Mouse (Mus musculus) WW6 (cell line): ENCODE data around the gene Scarb1.

Experiments
- DNase-seq: peaks from one replicate; pipeline ENCODE4 v3.0.0-alpha.2; 2013; ENCODE audit warnings: low read depth, low spot score

Scarb1 gene

GRCm38 (mm10) chr5:125364851-125365429 lies 24.0 kb upstream of the Scarb1 start:
- no peak for DNase-seq

- DNase-seq = no peak
Observed at GRCm38 (mm10) chr5:125363894-125364293, 23.0 kb upstream of the Scarb1 start.

- no peak for DNase-seq
Observed at GRCm38 (mm10) chr5:125360981-125361510, 20.2 kb upstream of the Scarb1 start.

- no peak for DNase-seq
Observed at GRCm38 (mm10) chr5:125360566-125360965, 19.7 kb upstream of the Scarb1 start.

- no peak for DNase-seq
Observed at GRCm38 (mm10) chr5:125358270-125358608, 17.3 kb upstream of the Scarb1 start.

- no peak for DNase-seq
Observed at GRCm38 (mm10) chr5:125357543-125358269, 16.8 kb upstream of the Scarb1 start.

GRCm38 (mm10) chr5:125355650-125356049 lies 14.8 kb upstream of the Scarb1 start:
- no peak for DNase-seq

GRCm38 (mm10) chr5:125354885-125355492 lies 14.1 kb upstream of the Scarb1 start:
- DNase-seq = no peak

- no peak for DNase-seq
Observed at GRCm38 (mm10) chr5:125352781-125353294, 11.9 kb upstream of the Scarb1 start.

GRCm38 (mm10) chr5:125351939-125352338 lies 11.0 kb upstream of the Scarb1 start:
- DNase-seq = no peak

- no peak for DNase-seq
Observed at GRCm38 (mm10) chr5:125351057-125351456, 10.2 kb upstream of the Scarb1 start.

GRCm38 (mm10) chr5:125349391-125349790 lies 8.5 kb upstream of the Scarb1 start:
- DNase-seq = no peak

- no peak for DNase-seq
Observed at GRCm38 (mm10) chr5:125348487-125348886, 7.6 kb upstream of the Scarb1 start.

- DNase-seq = no peak
Observed at GRCm38 (mm10) chr5:125348067-125348466, 7.2 kb upstream of the Scarb1 start.

- DNase-seq = no peak
Observed at GRCm38 (mm10) chr5:125344296-125344695, 3.4 kb upstream of the Scarb1 start.

- no peak for DNase-seq
Observed at GRCm38 (mm10) chr5:125341459-125342090, 681 bp upstream of the Scarb1 start.

- DNase-seq = no peak
Observed at GRCm38 (mm10) chr5:125339851-125340531, 903 bp downstream of the Scarb1 start.

- DNase-seq = peak; percentile 36
Observed at GRCm38 (mm10) chr5:125339108-125339751, 1.7 kb downstream of the Scarb1 start.

GRCm38 (mm10) chr5:125337526-125337925 lies 3.4 kb downstream of the Scarb1 start:
- no peak for DNase-seq

GRCm38 (mm10) chr5:125337012-125337411 lies 3.9 kb downstream of the Scarb1 start:
- no peak for DNase-seq

- DNase-seq = no peak
Observed at GRCm38 (mm10) chr5:125333009-125333408, 7.9 kb downstream of the Scarb1 start.
